Mouse (Mus musculus) hindbrain, embryonic 13.5 days (tissue): ENCODE results near the gene Tpsb2. TPM values are rescaled to one million over a fixed set of nuclear protein-coding genes. Genes with fewer than 3 reads are reported as not detected.

Source experiments
- ATAC-seq: fragments of 200-750 bp; cut with Nextera tagmentation; 2 replicates; pipeline ENCODE4 v1.8.0; 2017; ENCODE audit warnings: moderate TSS enrichment; ENCODE audit not compliant: low FRiP score
- H3K27ac ChIP-seq: fragments of 300-500 bp; sonication (generic); 2 replicates; pipeline ENCODE4 v1.5.1; 2015; ENCODE audit warnings: inconsistent platforms, mild to moderate bottlenecking, moderate library complexity
- H3K27me3 ChIP-seq: fragments of 300-500 bp; sonication (generic); 2 replicates; pipeline ENCODE4 v1.6.1; 2015; ENCODE audit warnings: mild to moderate bottlenecking, inconsistent platforms
- H3K36me3 ChIP-seq: fragments of 300-500 bp; sonication (generic); 2 replicates; pipeline ENCODE4 v1.6.1; 2015; ENCODE audit warnings: mild to moderate bottlenecking, inconsistent platforms
- H3K4me1 ChIP-seq: fragments of 300-500 bp; sonication (generic); replicated peaks from 2 replicates; pipeline ENCODE4 v1.6.1; 2015; ENCODE audit warnings: inconsistent platforms
- H3K4me2 ChIP-seq: fragments of 300-500 bp; sonication (generic); 2 replicates; pipeline ENCODE4 v1.6.1; 2015; ENCODE audit warnings: inconsistent platforms, mild to moderate bottlenecking, moderate library complexity
- H3K4me3 ChIP-seq: fragments of 300-500 bp; sonication (generic); 2 replicates; pipeline ENCODE4 v1.5.1; 2015; ENCODE audit warnings: mild to moderate bottlenecking, inconsistent platforms
- H3K9ac ChIP-seq: fragments of 300-500 bp; sonication (generic); 2 replicates; pipeline ENCODE4 v1.6.1; 2015; ENCODE audit warnings: mild to moderate bottlenecking, inconsistent platforms
- H3K9me3 ChIP-seq: fragments of 300-500 bp; sonication (generic); 2 replicates; pipeline ENCODE4 v1.6.1; 2016; ENCODE audit warnings: inconsistent platforms
- WGBS: fragments of 180-500 bp; shearing (Covaris S2); methylation state at CpG from one replicate; pipeline ENCODE4 v1.1.7; 2015; 5-methylcytosine and 5-hydroxymethylcytosine counted together
- polyA plus RNA-seq: library from polyadenylated mRNA; unstranded; fragments of >200 nt; fragmentation: Nextera tagmentation; extraction: Ambion mirVana; gene quantifications from 2 replicates; pipeline ENCODE4 v1.2.1, GENCODE M21; 2015

Gene Tpsb2
- polyA plus RNA-seq, 1 experiment from 2014 or later: 0.14 TPM

- Histone ChIP-seq H3K36me3 (no peaks in the 10 kb centered on the region), H3K9me3 (no peaks in the 10 kb centered on the region), H3K4me1 (peaks cover 80% of the 10 kb centered on the region), H3K27me3 (peaks cover 9% of the 10 kb centered on the region), H3K4me3 (no peak overlapping the region), H3K9ac (no peak overlapping the region), H3K4me2 (no peak overlapping the region), H3K27ac (no peak overlapping the region)
- WGBS: 82% methylated on average over 7 of the region's 7 CpGs
- ATAC-seq: no peak
Observed at GRCm38 (mm10) chr17:25408302-25408999, 42.3 kb downstream of the Tpsb2 start.

- H3K4me3 ChIP-seq: no peak overlapping the region
- ATAC-seq: no peak
- peaks cover 78% of the 10 kb centered on the region for H3K4me1 ChIP-seq
- no peaks in the 10 kb centered on the region for H3K36me3 ChIP-seq
- H3K9ac ChIP-seq: no peak overlapping the region; the same call in 1 of the 2 replicates
- no peaks in the 10 kb centered on the region for H3K27me3 ChIP-seq
- H3K9me3 ChIP-seq: no peaks in the 10 kb centered on the region
- peak overlapping the region; percentile 76 for H3K27ac ChIP-seq
- WGBS: 63% methylated on average over 7 of the region's 7 CpGs
- H3K4me2 ChIP-seq: no peak overlapping the region
Observed at GRCm38 (mm10) chr17:25409621-25410020, 43.5 kb downstream of the Tpsb2 start.

GRCm38 (mm10) chr17:25410180-25410579 is 44.1 kb downstream of the Tpsb2 start:
- no peak overlapping the region; the same call in 1 of the 2 replicates for H3K9ac ChIP-seq
- H3K4me3 ChIP-seq: no peak overlapping the region
- H3K27me3 ChIP-seq: no peaks in the 10 kb centered on the region
- H3K4me2 ChIP-seq: no peak overlapping the region
- H3K27ac ChIP-seq: peak overlapping the region; percentile 76
- WGBS: 80% methylated on average over 6 of the region's 6 CpGs
- ATAC-seq: no peak
- H3K36me3 ChIP-seq: no peaks in the 10 kb centered on the region
- peaks cover 78% of the 10 kb centered on the region for H3K4me1 ChIP-seq
- no peaks in the 10 kb centered on the region for H3K9me3 ChIP-seq

- Histone ChIP-seq H3K27me3 (no peaks in the 10 kb centered on the region), H3K4me2 (no peak overlapping the region), H3K27ac (peak overlapping the region; percentile 76), H3K9me3 (no peaks in the 10 kb centered on the region), H3K36me3 (no peaks in the 10 kb centered on the region), H3K9ac (0 out of 2 replicates have a peak overlapping the region, but pooled peaks have one; percentile 46), H3K4me1 (peaks cover 78% of the 10 kb centered on the region), H3K4me3 (no peak overlapping the region)
- ATAC-seq: no peak
- WGBS: 20% methylated on average over 7 of the region's 7 CpGs
Observed at GRCm38 (mm10) chr17:25410786-25411185, 44.7 kb downstream of the Tpsb2 start.

- H3K27me3 ChIP-seq: no peaks in the 10 kb centered on the region
- peak overlapping the region; percentile 46; the same call in 1 of the 2 replicates for H3K9ac ChIP-seq
- H3K4me3 ChIP-seq: no peak overlapping the region
- H3K4me1 ChIP-seq: peaks cover 78% of the 10 kb centered on the region
- no peaks in the 10 kb centered on the region for H3K9me3 ChIP-seq
- ATAC-seq: no peak
- WGBS: 64% methylated on average over 4 of the region's 4 CpGs
- H3K36me3 ChIP-seq: no peaks in the 10 kb centered on the region
- peak overlapping the region; percentile 76 for H3K27ac ChIP-seq
- H3K4me2 ChIP-seq: no peak overlapping the region
Observed at GRCm38 (mm10) chr17:25411251-25411650, 45.1 kb downstream of the Tpsb2 start.

GRCm38 (mm10) chr17:25414209-25414608 is 48.1 kb downstream of the Tpsb2 start:
- no peaks in the 10 kb centered on the region for H3K27me3 ChIP-seq
- H3K4me3 ChIP-seq: no peak overlapping the region
- no peak overlapping the region for H3K27ac ChIP-seq
- H3K9ac ChIP-seq: no peak overlapping the region
- ATAC-seq: no peak
- H3K9me3 ChIP-seq: no peaks in the 10 kb centered on the region
- H3K4me1 ChIP-seq: peaks cover 77% of the 10 kb centered on the region
- WGBS: 86% methylated on average over 4 of the region's 4 CpGs
- H3K4me2 ChIP-seq: no peak overlapping the region
- no peaks in the 10 kb centered on the region for H3K36me3 ChIP-seq

GRCm38 (mm10) chr17:25414917-25415316 is 48.8 kb downstream of the Tpsb2 start:
- no peak for ATAC-seq
- Histone ChIP-seq H3K36me3 (no peaks in the 10 kb centered on the region), H3K9me3 (no peaks in the 10 kb centered on the region), H3K4me2 (no peak overlapping the region), H3K4me1 (peaks cover 77% of the 10 kb centered on the region), H3K4me3 (no peak overlapping the region), H3K27ac (peak overlapping the region; percentile 73), H3K27me3 (no peaks in the 10 kb centered on the region), H3K9ac (0 out of 2 replicates have a peak overlapping the region, but pooled peaks have one; percentile 53)
- 32% methylated on average over 3 of the region's 3 CpGs for WGBS

GRCm38 (mm10) chr17:25415421-25415913 is 49.4 kb downstream of the Tpsb2 start:
- 0 out of 2 replicates have a peak, but pooled peaks have one; percentile 26 for ATAC-seq
- 0 out of 2 replicates have a peak overlapping the region, but pooled peaks have one; percentile 17 for H3K4me2 ChIP-seq
- H3K4me3 ChIP-seq: no peak overlapping the region
- peaks cover 77% of the 10 kb centered on the region for H3K4me1 ChIP-seq
- 1% methylated on average over 5 of the region's 6 CpGs for WGBS
- no peaks in the 10 kb centered on the region for H3K27me3 ChIP-seq
- peak overlapping the region; percentile 73 for H3K27ac ChIP-seq
- H3K9me3 ChIP-seq: no peaks in the 10 kb centered on the region
- H3K9ac ChIP-seq: peak overlapping the region; percentile 53
- no peaks in the 10 kb centered on the region for H3K36me3 ChIP-seq

GRCm38 (mm10) chr17:25416219-25416618 is 50.1 kb downstream of the Tpsb2 start:
- H3K9me3 ChIP-seq: no peaks in the 10 kb centered on the region
- peak overlapping the region; percentile 53; the same call in 1 of the 2 replicates for H3K9ac ChIP-seq
- H3K27me3 ChIP-seq: no peaks in the 10 kb centered on the region
- 12% methylated on average over 3 of the region's 3 CpGs for WGBS
- no peaks in the 10 kb centered on the region for H3K36me3 ChIP-seq
- no peak overlapping the region for H3K4me3 ChIP-seq
- ATAC-seq: 0 out of 2 replicates have a peak, but pooled peaks have one; percentile 9
- H3K4me2 ChIP-seq: no peak overlapping the region
- H3K27ac ChIP-seq: peak overlapping the region; percentile 55
- H3K4me1 ChIP-seq: peaks cover 76% of the 10 kb centered on the region

GRCm38 (mm10) chr17:25417990-25418389 is 51.9 kb downstream of the Tpsb2 start:
- no peak for ATAC-seq
- Histone ChIP-seq H3K27ac (peak overlapping the region; percentile 62; the same call in 1 of the 2 replicates), H3K4me3 (no peak overlapping the region), H3K36me3 (peaks cover 8% of the 10 kb centered on the region), H3K9me3 (no peaks in the 10 kb centered on the region), H3K4me1 (peaks cover 71% of the 10 kb centered on the region), H3K4me2 (no peak overlapping the region), H3K9ac (no peak overlapping the region), H3K27me3 (0 out of 2 replicates have a peak, but pooled peaks cover under 1% of the 10 kb centered on the region)
- 35% methylated on average over 6 of the region's 6 CpGs for WGBS
